Mouse (Mus musculus) small intestine, adult 2 months (tissue): ENCODE results near the gene Yipf1.

Experiments
- CTCF ChIP-seq: fragments of 200-500 bp; IDR thresholded peaks from 2 replicates; pipeline ENCODE4 v1.5.1; 2012; ENCODE audit warnings: low read depth, mild to moderate bottlenecking, control low read depth, inconsistent platforms, low read length, moderate library complexity, mixed read lengths; ENCODE audit not compliant: insufficient replicate concordance, insufficient read length; ENCODE audit errors: extremely low read depth
- POLR2A ChIP-seq: fragments of 200-500 bp; IDR thresholded peaks from 2 replicates; pipeline ENCODE4 v1.6.1; 2012; ENCODE audit warnings: low read depth, mild to moderate bottlenecking, control low read depth, inconsistent platforms, low read length, moderate library complexity

DNA sequence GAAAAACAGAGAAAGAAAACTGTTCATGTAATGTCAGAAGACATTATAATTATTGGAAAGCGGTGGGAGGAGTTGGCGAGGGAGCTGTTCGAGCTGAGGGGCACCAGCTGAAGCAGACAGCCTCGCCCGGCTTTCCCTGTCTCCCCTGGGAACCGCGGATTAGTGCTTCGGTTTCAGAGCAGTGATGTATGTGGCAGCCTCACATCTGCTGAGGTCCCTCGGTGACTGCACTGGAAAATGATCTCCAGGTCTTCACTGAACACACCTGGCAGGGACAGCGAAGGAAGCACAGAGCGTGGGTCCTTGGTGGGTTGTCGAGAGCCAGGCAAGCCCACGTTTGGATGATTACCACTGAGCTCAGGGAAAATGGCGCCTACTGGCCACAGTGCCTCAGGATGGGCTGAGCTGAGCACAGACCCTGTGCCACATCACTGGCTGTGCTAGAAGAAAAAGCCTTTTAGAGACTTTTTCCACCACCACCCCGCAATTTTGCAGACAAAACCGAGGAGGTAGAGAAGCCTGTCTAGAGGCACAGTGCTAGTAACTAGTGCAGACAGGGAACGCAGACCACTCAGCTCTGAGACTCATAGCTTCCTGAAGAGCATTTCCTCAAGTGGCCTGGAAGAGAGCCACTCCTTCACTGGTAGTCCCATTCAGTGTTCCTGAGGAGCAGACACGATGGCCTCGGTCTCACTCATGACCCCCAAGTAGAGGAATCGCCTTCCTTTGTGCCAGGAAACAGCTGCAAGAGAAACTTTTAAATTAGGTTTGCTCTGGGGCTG is 34.6 kb downstream of the Yipf1 start:
- TF ChIP-seq CTCF (no peak), POLR2A (no peak)
